Mouse (Mus musculus): ENCODE measurements at regions not wholly inside any gene's neighbourhood (a gene's known extent, or its start where the extent isn't known, plus 50 kb on each side); places are given as distances from the start of the nearest gene placed in this dataset.

DNA sequence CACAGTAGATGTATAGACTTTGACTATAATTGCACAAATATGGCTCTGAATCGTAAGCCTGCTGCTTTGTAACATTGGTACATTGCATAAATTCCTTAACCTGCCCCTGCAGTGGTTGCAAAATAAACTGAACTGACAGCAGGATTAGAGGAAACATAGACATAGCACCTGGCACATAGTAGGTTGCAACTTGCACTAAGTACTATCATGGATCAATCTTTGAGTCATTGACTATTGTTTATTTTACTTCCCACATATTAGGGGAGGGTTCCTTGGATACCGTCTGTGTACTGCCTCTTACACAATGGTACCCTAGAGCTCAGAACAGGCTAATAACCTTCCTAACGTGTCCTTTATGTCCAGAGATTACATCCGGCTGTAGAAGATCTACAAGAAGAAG is 371.3 kb upstream of the A1bg start:
- TF ChIP-seq EP300 (optimal IDR thresholded peaks at IDR 0.05) (no peak), CTCF (IDR thresholded peaks at IDR 0.05; ENCODE audit: low read depth) (no peak)
- ATAC-seq (ENCODE audit: low FRiP score, low TSS enrichment) (no peak; the same call in 1 of the 2 replicates), DNase-seq (ENCODE audit: low spot score) (no peak)
- H3K36me3 ChIP-seq (ENCODE audit: control insufficient read depth, insufficient read depth, low read length): no peaks in the 10 kb centered on the region
- no peak overlapping the region for H3K9ac ChIP-seq (ENCODE audit: low read length)
- H3K4me1 ChIP-seq (replicated peaks; ENCODE audit: control insufficient read depth, insufficient read depth): no peaks in the 10 kb centered on the region
- H3K27me3 ChIP-seq (ENCODE audit: control insufficient read depth, insufficient read depth, low read length): no peaks in the 10 kb centered on the region
- H3K4me2 ChIP-seq (replicated peaks; ENCODE audit: low read depth): no peak overlapping the region
- no peak overlapping the region for H3K4me3 ChIP-seq (ENCODE audit: low read depth, low read length)
- H3K9me3 ChIP-seq (ENCODE audit: control insufficient read depth, low read length): no peaks in the 10 kb centered on the region
- 45% methylated on average over 4 of the region's 4 CpGs for WGBS
- 0 out of 2 replicates have a peak overlapping the region, but pooled peaks have one; percentile 5 for H3K27ac ChIP-seq (replicated peaks)

DNA sequence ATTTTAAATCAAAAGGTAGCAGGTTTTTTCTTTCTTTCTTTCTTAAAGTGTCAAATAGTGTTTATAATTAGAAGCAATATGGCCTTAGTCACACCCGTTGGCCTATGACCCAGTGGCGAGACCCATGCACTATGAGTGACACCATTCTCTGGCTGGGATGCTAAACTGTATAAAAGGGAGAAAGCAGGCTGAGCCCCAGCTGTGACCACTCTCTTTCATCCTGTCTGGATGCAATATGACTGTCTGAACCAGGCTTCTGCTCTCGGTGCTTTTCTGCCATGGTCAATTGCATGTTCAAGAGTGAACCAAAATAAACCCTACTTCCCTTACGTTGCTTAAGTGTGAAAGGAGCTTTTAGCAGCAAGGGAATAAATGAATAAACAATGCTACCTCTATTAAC is 346.0 kb upstream of the A1bg start:
- Histone ChIP-seq H3K4me2 (replicated peaks; ENCODE audit: low read depth) (no peak overlapping the region), H3K27ac (replicated peaks) (no peak overlapping the region), H3K27me3 (ENCODE audit: control insufficient read depth, insufficient read depth, low read length) (no peaks in the 10 kb centered on the region), H3K9ac (ENCODE audit: low read length) (no peak overlapping the region), H3K36me3 (ENCODE audit: control insufficient read depth, insufficient read depth, low read length) (no peaks in the 10 kb centered on the region), H3K4me1 (replicated peaks; ENCODE audit: control insufficient read depth, insufficient read depth) (no peaks in the 10 kb centered on the region), H3K9me3 (ENCODE audit: control insufficient read depth, low read length) (no peaks in the 10 kb centered on the region), H3K4me3 (ENCODE audit: low read depth, low read length) (no peak overlapping the region)
- TF ChIP-seq EP300 (optimal IDR thresholded peaks at IDR 0.05) (no peak), CTCF (IDR thresholded peaks at IDR 0.05; ENCODE audit: low read depth) (no peak)
- DNase-seq (ENCODE audit: low spot score) (no peak), ATAC-seq (ENCODE audit: low FRiP score, low TSS enrichment) (no peak)
- 56% methylated on average over 4 of the region's 4 CpGs for WGBS

- no peaks in the 10 kb centered on the region for H3K4me1 ChIP-seq (replicated peaks; ENCODE audit: control insufficient read depth, insufficient read depth)
- no peak for TF ChIP-seq EP300 (optimal IDR thresholded peaks at IDR 0.05)
- TF ChIP-seq CTCF (IDR thresholded peaks at IDR 0.05; ENCODE audit: low read depth): no peak
These were observed 336.2 kb upstream of the A1bg start for GRCm38 (mm10) chr15:61259047-61259446.

DNA sequence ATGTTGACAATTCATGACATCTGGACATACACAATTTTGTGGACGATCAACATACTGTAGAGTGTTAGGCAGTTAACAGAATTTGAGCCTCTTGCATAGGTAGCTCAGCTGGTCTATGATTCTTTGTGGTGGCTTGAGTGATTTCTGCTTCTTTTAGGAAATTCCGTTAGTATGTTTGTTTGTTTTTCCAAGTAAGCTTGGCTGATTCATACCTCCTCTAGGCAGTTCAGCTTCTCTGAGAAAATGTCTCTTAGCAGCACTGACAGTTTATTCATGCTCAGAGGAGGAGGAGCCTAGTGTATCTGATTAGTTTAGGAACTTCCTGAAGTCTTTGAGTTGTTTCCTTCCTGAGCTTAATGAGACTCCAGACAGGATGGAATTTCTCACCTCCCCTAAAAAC is 321.7 kb upstream of the A1bg start:
- Histone ChIP-seq H3K9ac (ENCODE audit: low read length) (no peak overlapping the region), H3K27ac (replicated peaks) (no peak overlapping the region), H3K4me3 (ENCODE audit: low read depth, low read length) (no peak overlapping the region), H3K9me3 (ENCODE audit: control insufficient read depth, low read length) (no peaks in the 10 kb centered on the region), H3K4me2 (replicated peaks; ENCODE audit: low read depth) (no peak overlapping the region), H3K36me3 (ENCODE audit: control insufficient read depth, insufficient read depth, low read length) (no peaks in the 10 kb centered on the region), H3K4me1 (replicated peaks; ENCODE audit: control insufficient read depth, insufficient read depth) (no peaks in the 10 kb centered on the region), H3K27me3 (ENCODE audit: control insufficient read depth, insufficient read depth, low read length) (no peaks in the 10 kb centered on the region)
- no peak for DNase-seq (ENCODE audit: low spot score)
- ATAC-seq (ENCODE audit: low FRiP score, low TSS enrichment): no peak
- TF ChIP-seq CTCF (IDR thresholded peaks at IDR 0.05; ENCODE audit: low read depth) (no peak), EP300 (optimal IDR thresholded peaks at IDR 0.05) (no peak)
- 58% methylated on average over 2 of the region's 2 CpGs for WGBS

More at GRCm38 (mm10) chr15:61259047-61259446, 336.2 kb upstream of the A1bg start:
- Histone ChIP-seq H3K9ac (ENCODE audit: low read length) (no peak overlapping the region), H3K4me2 (replicated peaks; ENCODE audit: low read depth) (no peak overlapping the region), H3K27me3 (ENCODE audit: control insufficient read depth, insufficient read depth, low read length) (no peaks in the 10 kb centered on the region), H3K9me3 (ENCODE audit: control insufficient read depth, low read length) (no peaks in the 10 kb centered on the region), H3K4me3 (ENCODE audit: low read depth, low read length) (no peak overlapping the region), H3K36me3 (ENCODE audit: control insufficient read depth, insufficient read depth, low read length) (no peaks in the 10 kb centered on the region), H3K27ac (replicated peaks) (no peak overlapping the region)
- no peak for DNase-seq (ENCODE audit: low spot score)
- no peak for ATAC-seq (ENCODE audit: low FRiP score, low TSS enrichment)
- 77% methylated on average over 2 of the region's 2 CpGs for WGBS

DNA sequence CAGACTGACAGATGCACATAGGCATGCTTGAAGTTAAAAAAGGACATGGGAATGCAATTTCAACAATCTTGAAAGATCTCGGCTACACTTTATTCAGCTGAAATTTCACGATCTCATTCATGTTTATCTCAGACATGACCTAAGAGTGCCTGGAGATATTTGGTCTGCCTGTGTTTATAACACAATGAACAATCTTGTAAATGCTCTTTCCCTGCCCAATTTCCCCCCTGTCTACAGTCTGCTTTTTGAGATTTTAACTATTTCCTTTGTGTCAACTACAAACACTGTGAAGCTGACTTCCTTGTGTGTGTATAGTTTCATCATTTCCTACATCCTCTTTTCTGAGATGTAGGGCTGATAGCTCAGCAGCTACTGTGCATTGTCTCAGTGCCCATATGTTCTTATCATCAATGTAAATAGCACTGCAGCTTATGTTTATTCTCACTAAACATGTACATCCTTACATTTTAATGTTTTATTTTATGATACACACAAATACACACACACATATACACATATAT is 319.4 kb upstream of the A1bg start:
- 34% methylated on average over 2 of the region's 2 CpGs for WGBS
- TF ChIP-seq EP300 (optimal IDR thresholded peaks at IDR 0.05): no peak
- TF ChIP-seq CTCF (IDR thresholded peaks at IDR 0.05; ENCODE audit: low read depth): no peak
- Histone ChIP-seq H3K27me3 (ENCODE audit: control insufficient read depth, insufficient read depth, low read length) (no peaks in the 10 kb centered on the region), H3K9me3 (ENCODE audit: control insufficient read depth, low read length) (no peaks in the 10 kb centered on the region), H3K27ac (replicated peaks) (no peak overlapping the region), H3K9ac (ENCODE audit: low read length) (no peak overlapping the region), H3K36me3 (ENCODE audit: control insufficient read depth, insufficient read depth, low read length) (no peaks in the 10 kb centered on the region), H3K4me3 (ENCODE audit: low read depth, low read length) (no peak overlapping the region), H3K4me2 (replicated peaks; ENCODE audit: low read depth) (no peak overlapping the region), H3K4me1 (replicated peaks; ENCODE audit: control insufficient read depth, insufficient read depth) (no peaks in the 10 kb centered on the region)
- DNase-seq (ENCODE audit: low spot score) (no peak), ATAC-seq (ENCODE audit: low FRiP score, low TSS enrichment) (no peak)

DNA sequence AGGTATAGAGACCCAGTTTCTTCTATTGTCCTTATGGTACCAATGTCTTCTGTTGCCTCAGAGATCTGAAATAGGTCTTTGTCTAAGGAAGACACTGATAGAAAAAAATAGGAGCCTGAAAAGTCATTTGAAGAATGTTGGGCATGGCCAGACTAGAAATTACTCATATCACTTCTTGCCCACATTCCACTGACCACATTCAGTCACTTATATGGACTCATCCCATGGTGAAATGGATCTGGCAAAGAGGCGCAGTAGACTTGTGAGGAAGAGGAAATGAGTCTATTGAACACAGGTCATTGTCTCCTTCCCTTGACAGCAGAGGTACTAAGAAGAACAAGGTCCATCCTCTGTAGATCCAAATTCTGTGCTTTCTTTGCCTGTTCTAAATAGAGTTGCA is 318.9 kb upstream of the A1bg start:
- Histone ChIP-seq H3K27me3 (ENCODE audit: control insufficient read depth, insufficient read depth, low read length) (no peaks in the 10 kb centered on the region), H3K27ac (replicated peaks) (no peak overlapping the region), H3K4me3 (ENCODE audit: low read depth, low read length) (no peak overlapping the region), H3K4me1 (replicated peaks; ENCODE audit: control insufficient read depth, insufficient read depth) (no peaks in the 10 kb centered on the region), H3K9ac (ENCODE audit: low read length) (no peak overlapping the region), H3K4me2 (replicated peaks; ENCODE audit: low read depth) (no peak overlapping the region), H3K9me3 (ENCODE audit: control insufficient read depth, low read length) (no peaks in the 10 kb centered on the region), H3K36me3 (ENCODE audit: control insufficient read depth, insufficient read depth, low read length) (no peaks in the 10 kb centered on the region)
- no peak for TF ChIP-seq CTCF (IDR thresholded peaks at IDR 0.05; ENCODE audit: low read depth)
- 88% methylated on average over 1 of the region's 1 CpGs for WGBS
- ATAC-seq (ENCODE audit: low FRiP score, low TSS enrichment): no peak
- no peak for DNase-seq (ENCODE audit: low spot score)

All from stomach, postnatal 0 days (tissue).